Mouse (Mus musculus) urinary bladder, postnatal 25 days (tissue): ENCODE results near the gene Sdcbp2.
A peak's percentile ranks its signal among the peaks of the same experiment; 100 is the strongest.

ENCODE experiments used
- DNase-seq: peaks from one replicate; pipeline ENCODE4 v3.0.0; 2022; ENCODE audit warnings: low spot score

Sdcbp2 gene

GRCm38 (mm10) chr2:151631406-151632158, 59.2 kb downstream of the Sdcbp2 start:
- no peak for DNase-seq

DNA sequence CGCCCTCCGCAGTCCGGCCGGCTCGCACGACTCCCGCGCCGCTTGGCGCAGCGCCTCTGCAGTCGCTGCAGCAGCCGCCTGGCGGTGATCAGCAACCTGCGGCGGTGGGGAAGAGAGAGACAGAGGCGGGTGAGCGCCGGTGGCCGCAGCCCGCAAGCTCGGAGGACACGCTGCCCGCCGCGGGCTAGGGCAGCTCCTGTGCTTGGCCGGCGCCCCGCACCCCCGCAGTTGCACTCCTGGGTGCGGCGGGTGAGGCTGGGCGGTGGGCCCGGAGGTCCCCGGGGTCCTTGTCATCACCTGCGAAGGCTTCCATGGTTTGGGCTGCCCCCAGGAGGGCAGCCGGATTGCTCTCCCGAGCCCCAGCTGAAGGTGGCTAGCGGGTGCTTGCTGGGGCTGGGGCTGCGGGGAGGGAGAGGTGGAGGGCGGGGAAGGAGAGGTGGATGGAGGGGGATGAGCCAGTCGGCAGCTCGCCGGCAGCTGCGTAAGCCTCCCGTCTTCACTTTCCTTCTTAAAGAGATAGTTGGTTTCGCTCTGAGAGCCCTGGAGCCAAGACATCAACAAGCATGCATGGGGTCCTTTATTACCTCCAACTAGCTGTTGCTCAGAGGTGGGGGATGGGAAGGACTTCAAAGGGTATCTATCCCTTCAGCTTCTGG, 59.9 kb downstream of the Sdcbp2 start, which contains the start of gene Snph:
Snph (minus strand) TSS at position 435 of the 656 bp plus-strand sequence.
- DNase-seq, result peak; percentile 33

GRCm38 (mm10) chr2:151632982-151633381, 60.6 kb downstream of the Sdcbp2 start:
- DNase-seq, result no peak

- no peak for DNase-seq
Observed at GRCm38 (mm10) chr2:151634903-151635302, 62.5 kb downstream of the Sdcbp2 start.

DNA sequence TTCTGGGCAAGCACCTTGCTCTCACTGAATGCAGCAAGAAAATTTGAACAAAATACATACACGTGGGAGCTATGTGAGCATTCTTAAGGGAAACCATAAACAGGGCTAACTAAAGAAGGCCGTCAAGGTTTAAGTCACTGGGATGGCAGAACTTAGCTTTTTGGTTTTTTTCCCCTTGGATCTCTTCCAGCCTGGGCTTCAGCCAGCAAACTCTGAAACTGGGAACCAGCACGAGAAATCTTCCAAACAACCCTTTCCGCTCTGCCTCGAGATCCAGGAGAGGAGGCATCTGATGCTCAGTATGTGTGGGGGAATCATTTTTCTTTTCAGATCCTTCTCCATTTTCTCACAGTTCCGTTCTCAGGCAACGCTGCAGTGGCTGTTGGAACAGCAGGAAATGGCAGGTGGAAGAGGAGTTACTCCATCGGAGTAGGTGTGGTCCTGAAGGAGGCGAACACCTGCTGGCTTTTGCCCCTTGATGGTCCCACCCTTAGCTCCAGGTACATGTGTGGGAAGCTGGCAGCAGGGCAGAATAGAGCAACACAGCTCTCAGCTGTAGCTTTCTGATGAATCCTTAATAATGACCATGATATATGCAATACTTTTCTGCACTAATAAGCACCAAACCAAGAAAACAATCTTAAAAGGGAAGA, 63.1 kb downstream of the Sdcbp2 start:
- DNase-seq, result no peak

DNA sequence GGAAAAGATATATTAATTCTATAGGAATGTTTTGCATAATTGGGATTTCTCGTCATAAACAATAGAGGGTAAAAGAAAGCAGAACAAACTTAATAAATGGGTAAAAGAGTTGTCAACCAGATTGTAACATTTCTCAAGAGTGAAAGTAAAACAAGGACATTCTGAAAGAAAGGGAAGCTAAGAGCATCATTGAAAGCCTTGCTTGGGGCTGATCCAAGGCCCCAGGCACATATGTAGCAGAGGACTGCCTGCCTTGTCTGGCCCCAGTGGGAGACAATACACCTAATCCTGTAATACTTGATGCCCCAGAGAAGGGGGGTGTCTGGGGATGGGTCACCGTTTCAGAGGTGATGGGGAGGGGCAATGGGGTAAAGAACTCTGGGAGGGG, 63.6 kb downstream of the Sdcbp2 start:
- no peak for DNase-seq
